Mouse (Mus musculus): Measurements from ENCODE around the gene Vdac1.

- no peak for TF ChIP-seq POLR2A (IDR thresholded peaks at IDR 0.05; ENCODE audit: insufficient read depth, low read depth, low read length)
- TF ChIP-seq CTCF (IDR thresholded peaks at IDR 0.05; ENCODE audit: insufficient read depth, low read depth, low read length), result no peak
These were observed 24.7 kb upstream of the Vdac1 start for GRCm38 (mm10) chr11:52335924-52336323.
